Mouse (Mus musculus) monocyte, adult 2 months (primary cell): ENCODE measurements around the gene Prr5.

Source experiments
- DNase-seq, 2 experiments: peaks; one replicate each; pipeline ENCODE4 v3.0.0; 2022; ENCODE audit warnings: low spot score in 2 of 2, low read depth in 1 of 2

Gene Prr5

DNA sequence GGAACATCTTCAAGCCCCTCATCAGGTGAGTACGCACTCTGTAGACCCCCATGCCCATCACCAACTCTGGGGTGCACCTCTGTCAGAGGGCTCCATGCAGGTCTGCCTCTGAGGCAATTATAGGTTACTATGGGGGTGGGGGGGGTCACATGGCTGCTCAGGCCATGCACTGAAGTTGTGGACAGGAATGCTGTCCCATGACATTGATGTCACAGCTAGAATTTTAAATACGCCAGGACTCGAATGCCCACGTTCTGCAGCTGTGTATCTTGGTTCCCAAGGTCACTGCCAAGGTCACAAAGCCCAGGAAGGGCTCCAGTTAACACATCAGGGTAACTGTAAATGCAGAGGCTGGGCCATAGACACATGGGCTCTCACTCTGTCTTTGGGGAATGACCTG is 76.4 kb downstream of the Prr5 start:
- DNase-seq, result no peak
